Mouse (Mus musculus) layer of hippocampus, adult 2 months (tissue): ENCODE data around the gene Diras2. TPM values are rescaled to one million over a fixed set of nuclear protein-coding genes. Genes with fewer than 3 reads are reported as not detected.
A peak's percentile ranks its signal among the peaks of the same experiment; 100 is the strongest.

ENCODE experiments used
- DNase-seq, 2 experiments: peaks; one replicate each; pipeline ENCODE4 v3.0.0; 2022; ENCODE audit warnings: low spot score in 2 of 2
- H3K27ac ChIP-seq: fragments of 200-600 bp; 2 replicates; pipeline ENCODE4 v1.8.1; 2022
- H3K4me3 ChIP-seq: fragments of 200-600 bp; 2 replicates; pipeline ENCODE4 v1.8.1; 2022; ENCODE audit warnings: mild to moderate bottlenecking
- CTCF ChIP-seq: fragments of 200-600 bp; conservative IDR thresholded peaks from 2 replicates; pipeline ENCODE4 v1.8.1; 2022; ENCODE audit warnings: antibody characterized with exemption, mild to moderate bottlenecking, moderate library complexity
- total RNA-seq, 2 experiments: library from RNA; stranded (reverse); gene quantifications; 2 replicates each; pipeline ENCODE4 v1.2.3; 2021

Diras2 gene
- total RNA-seq, 2 experiments from 2014 or later, result 150 to 155 TPM

- peak overlapping the region; percentile 59; the same call in 1 of the 2 replicates for H3K27ac ChIP-seq
- TF ChIP-seq CTCF, result no peak
- peak; percentile 67 to 68 for DNase-seq
- no peak overlapping the region for H3K4me3 ChIP-seq
Measured at GRCm38 (mm10) chr13:52501686-52502085, 29.4 kb downstream of the Diras2 start.

- Histone ChIP-seq H3K4me3 (no peak overlapping the region), H3K27ac (peak overlapping the region; percentile 73)
- TF ChIP-seq CTCF, result no peak
- no peak for DNase-seq
Measured at GRCm38 (mm10) chr13:52497029-52497550, 34.0 kb downstream of the Diras2 start.

GRCm38 (mm10) chr13:52488821-52489220 lies 42.3 kb downstream of the Diras2 start:
- TF ChIP-seq CTCF, result no peak
- no peak for DNase-seq
- Histone ChIP-seq H3K4me3 (no peak overlapping the region), H3K27ac (no peak overlapping the region)

- TF ChIP-seq CTCF, result no peak
- no peak for DNase-seq
- H3K27ac ChIP-seq, result no peak overlapping the region
- H3K4me3 ChIP-seq, result no peak overlapping the region
Measured at GRCm38 (mm10) chr13:52484064-52484463, 47.0 kb downstream of the Diras2 start.

DNA sequence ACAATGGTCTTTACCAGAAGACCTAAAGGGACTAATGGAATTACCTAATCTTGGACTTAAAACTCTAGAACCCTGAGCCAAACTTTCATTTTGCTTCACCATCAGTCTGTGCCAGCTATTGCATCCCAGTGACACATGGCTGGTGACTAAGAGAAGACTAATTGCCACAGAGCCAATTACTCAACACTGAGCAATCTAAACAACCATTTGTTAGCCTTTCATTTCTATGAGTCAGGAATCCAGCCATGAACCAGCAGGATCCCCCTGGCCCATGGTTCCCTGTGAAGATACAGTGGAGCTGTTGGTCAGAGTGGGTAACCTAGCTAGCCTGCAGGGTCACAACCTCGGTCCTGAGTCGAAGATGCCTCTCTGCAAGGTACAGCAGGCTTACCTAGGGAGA lies 49.3 kb downstream of the Diras2 start:
- no peak overlapping the region for H3K4me3 ChIP-seq
- peak; percentile 29 to 51 for DNase-seq
- TF ChIP-seq CTCF, result no peak
- peak overlapping the region; percentile 74 for H3K27ac ChIP-seq

DNA sequence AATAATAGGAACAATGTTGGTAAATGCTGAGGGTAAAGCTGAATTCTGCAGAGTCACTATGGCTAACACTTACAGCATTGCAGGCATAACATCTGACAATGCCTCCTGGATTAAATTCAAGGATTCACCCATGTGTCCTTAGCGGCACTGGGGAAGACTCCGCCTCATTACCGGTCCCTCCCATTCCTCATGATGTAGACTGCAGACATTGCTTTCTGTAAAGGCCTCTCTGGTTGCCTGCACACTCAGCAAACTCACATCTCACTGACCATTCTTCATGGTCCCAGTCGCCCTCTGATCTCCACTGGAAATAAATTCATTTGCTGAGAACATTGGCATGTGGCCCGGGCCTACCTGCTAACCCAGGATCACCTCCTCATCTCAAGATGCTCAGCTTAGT lies 51.9 kb downstream of the Diras2 start:
- no peak for TF ChIP-seq CTCF

DNA sequence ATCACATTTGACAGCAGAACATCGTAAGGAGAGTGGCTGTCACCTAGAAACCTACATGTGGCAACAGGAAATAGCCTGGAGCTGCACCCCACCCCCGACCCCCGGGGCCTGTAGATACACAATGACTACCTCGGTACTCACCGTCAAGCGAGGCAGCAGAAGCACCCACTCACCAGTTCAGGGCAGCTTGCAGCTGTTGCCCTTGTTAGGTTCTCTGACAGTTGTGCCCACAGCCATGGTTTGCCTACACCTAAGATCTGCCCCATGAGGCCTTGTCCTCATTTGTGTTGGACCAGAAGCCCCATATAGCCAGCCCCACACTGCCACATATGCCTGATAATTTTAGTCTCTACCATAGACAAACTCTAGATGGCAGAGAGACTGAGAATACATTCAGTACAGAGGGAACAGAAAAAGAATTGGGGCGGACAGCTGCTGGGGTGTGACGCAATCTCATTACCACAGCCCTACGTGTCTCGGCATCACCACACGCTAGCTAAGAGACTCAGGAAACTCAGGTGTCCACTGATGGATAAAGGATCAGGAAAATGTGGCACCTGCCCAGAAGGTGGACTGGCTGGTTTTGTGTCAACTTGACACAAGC lies 54.0 kb downstream of the Diras2 start:
- H3K27ac ChIP-seq, result no peak overlapping the region
- DNase-seq, result no peak
- H3K4me3 ChIP-seq, result no peak overlapping the region
- TF ChIP-seq CTCF, result no peak

More for the DNA sequence above, 51.9 kb downstream of the Diras2 start:
- H3K4me3 ChIP-seq, result no peak overlapping the region
- no peak overlapping the region for H3K27ac ChIP-seq
- no peak for DNase-seq

DNA sequence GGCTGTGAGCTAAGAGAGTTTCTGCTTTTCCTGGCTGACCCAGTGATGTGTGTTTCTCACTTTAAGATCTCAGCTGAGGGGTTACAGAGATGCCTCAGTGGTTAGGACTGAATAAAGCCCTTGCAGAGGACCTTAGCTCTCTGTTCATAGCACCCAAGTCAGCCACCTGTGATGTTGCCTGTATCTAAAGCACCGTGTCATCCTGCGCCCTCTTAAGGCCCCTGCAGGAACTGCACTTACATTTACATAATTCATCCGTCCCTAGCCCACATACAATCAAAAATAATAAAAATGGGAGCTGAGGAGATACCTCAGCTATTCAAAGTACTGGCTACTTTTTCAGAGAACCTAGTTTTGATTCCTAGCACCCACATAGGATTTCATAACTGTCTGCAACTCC lies 54.9 kb downstream of the Diras2 start:
- no peak overlapping the region for H3K27ac ChIP-seq
- no peak overlapping the region for H3K4me3 ChIP-seq
- DNase-seq, result no peak
- peak; percentile 65 for TF ChIP-seq CTCF

GRCm38 (mm10) chr13:52475264-52475663 lies 55.8 kb downstream of the Diras2 start:
- Histone ChIP-seq H3K27ac (no peak overlapping the region), H3K4me3 (no peak overlapping the region)
- no peak for TF ChIP-seq CTCF
- no peak for DNase-seq

DNA sequence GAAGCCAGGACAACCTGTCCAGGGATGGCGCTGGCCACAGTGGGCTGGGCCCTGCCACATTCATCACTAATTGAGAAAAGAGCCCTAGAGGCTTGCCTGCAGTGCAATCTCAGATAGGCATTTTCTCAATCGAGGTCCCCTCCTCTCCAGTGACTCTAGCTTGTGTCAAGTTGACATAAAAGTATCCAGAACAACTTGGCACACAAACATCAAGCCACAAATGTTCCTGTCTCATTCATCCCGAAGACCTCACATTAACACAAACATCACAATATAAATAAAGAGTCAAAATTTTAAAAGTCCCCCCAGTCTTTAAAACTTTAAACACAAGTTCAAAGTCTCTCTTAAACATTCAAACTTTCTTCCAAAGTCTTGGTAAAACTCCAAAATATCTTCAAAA lies 56.3 kb downstream of the Diras2 start:
- no peak for DNase-seq
- no peak overlapping the region for H3K4me3 ChIP-seq
- no peak for TF ChIP-seq CTCF
- H3K27ac ChIP-seq, result no peak overlapping the region

- TF ChIP-seq CTCF, result no peak
- DNase-seq, result no peak
- no peak overlapping the region for H3K4me3 ChIP-seq
- peak overlapping the region; percentile 76 for H3K27ac ChIP-seq
Measured at GRCm38 (mm10) chr13:52469795-52470690, 61.0 kb downstream of the Diras2 start.

DNA sequence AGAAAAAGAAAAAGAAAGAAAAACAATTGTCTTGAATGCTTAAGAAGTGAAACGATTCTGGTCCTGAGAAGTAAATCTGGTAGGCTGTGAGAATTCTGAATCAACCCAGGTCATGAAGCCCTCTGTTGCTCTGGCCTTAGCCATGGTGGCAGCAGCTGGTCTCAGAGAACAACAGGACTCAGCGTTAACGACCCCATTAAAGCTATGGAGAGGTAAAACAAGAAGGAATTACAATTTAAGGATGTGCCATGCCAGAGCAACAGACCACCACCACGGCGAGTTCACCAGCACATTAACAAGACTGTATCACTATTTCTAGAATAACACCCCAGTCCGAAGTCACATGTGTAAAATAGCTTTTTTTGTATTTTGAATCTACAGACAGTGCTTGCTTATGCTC lies 65.9 kb downstream of the Diras2 start:
- Histone ChIP-seq H3K27ac (no peak overlapping the region), H3K4me3 (no peak overlapping the region)
- TF ChIP-seq CTCF, result no peak
- DNase-seq, result no peak

GRCm38 (mm10) chr13:52459982-52460381 lies 71.1 kb downstream of the Diras2 start:
- no peak overlapping the region for H3K27ac ChIP-seq
- H3K4me3 ChIP-seq, result no peak overlapping the region
- DNase-seq, result no peak
- no peak for TF ChIP-seq CTCF
